Mouse (Mus musculus) limb, embryonic 10.5 days (tissue): ENCODE measurements at regions not wholly inside any gene's neighbourhood (a gene's known extent, or its start where the extent isn't known, plus 50 kb on each side); places are given as distances from the start of the nearest gene placed in this dataset.

Experiments used
- DNase-seq: peaks from one replicate; pipeline ENCODE4 v3.0.0-alpha.2; 2017; ENCODE audit warnings: low spot score
- H3K27ac ChIP-seq: fragments of 300-500 bp; sonication (generic); 2 replicates; pipeline ENCODE4 v1.5.1; 2016; ENCODE audit warnings: mild to moderate bottlenecking
- H3K27me3 ChIP-seq: fragments of 300-500 bp; sonication (generic); 2 replicates; pipeline ENCODE4 v1.6.1; 2016; ENCODE audit warnings: low read depth, mild to moderate bottlenecking; ENCODE audit not compliant: poor library complexity, severe bottlenecking
- H3K36me3 ChIP-seq: fragments of 300-500 bp; sonication (generic); 2 replicates; pipeline ENCODE4 v1.6.1; 2016; ENCODE audit warnings: mild to moderate bottlenecking, moderate library complexity
- H3K4me1 ChIP-seq: fragments of 300-500 bp; sonication (generic); 2 replicates; pipeline ENCODE4 v1.6.1; 2016
- H3K4me3 ChIP-seq: fragments of 300-500 bp; sonication (generic); 2 replicates; pipeline ENCODE4 v1.5.1; 2016; ENCODE audit warnings: mild to moderate bottlenecking, moderate library complexity
- H3K9me3 ChIP-seq: fragments of 300-500 bp; sonication (generic); replicated peaks from 2 replicates; pipeline ENCODE4 v1.6.1; 2016; ENCODE audit warnings: mild to moderate bottlenecking
- WGBS: fragments of 180-500 bp; shearing (Covaris S2); methylation state at CpG from one replicate; pipeline ENCODE4 v1.1.7; 2016; 5-methylcytosine and 5-hydroxymethylcytosine counted together

DNA sequence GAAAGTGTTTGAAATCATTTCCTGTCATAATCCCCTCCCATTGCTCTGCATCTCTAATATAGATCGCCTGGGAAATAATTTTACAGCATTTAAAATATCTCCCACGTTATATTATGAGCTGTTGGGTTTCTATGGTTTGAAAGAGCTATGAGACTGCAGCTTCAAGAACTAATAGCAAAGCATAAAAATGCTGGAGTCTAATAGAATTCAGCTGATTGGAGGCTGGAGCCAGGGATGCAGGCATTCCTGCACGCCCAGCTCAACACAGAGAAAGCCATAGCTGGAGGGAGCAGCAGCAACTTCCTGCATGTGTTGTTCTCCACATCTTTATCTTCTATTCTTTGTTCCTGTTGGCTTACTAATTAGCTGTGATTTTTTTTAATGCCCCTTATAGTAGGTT lies 348.8 kb downstream of the Adgrl2 start:
- H3K27me3 ChIP-seq, result no peaks in the 10 kb centered on the region
- no peak overlapping the region for H3K4me3 ChIP-seq
- H3K27ac ChIP-seq, result no peak overlapping the region
- H3K9me3 ChIP-seq, result no peaks in the 10 kb centered on the region
- no peaks in the 10 kb centered on the region for H3K36me3 ChIP-seq
- H3K4me1 ChIP-seq, result peaks cover 11% of the 10 kb centered on the region
- 75% methylated on average over 3 of the region's 3 CpGs for WGBS
- DNase-seq, result no peak

DNA sequence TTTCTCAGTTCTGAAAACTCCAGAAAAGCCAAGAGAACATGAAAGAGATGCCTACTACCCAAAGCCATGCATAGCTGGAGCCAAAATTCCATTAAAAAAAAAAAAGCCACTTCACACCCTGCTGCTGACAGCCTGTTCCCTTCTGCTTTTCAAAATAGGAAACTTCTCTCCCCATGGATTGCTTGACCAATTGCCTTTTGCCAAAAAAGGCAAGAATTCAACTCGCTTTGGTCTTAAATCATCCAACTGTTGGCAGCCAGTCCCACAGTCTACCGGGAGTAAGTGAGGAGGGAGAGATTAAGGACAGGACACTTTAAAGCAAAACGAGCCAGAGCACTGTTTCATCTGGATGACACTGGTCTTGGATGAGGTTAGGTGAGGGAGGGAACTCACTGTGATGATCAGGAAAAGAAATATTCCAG lies 349.7 kb downstream of the Adgrl2 start:
- Histone ChIP-seq H3K27ac (no peak overlapping the region), H3K9me3 (no peaks in the 10 kb centered on the region), H3K36me3 (no peaks in the 10 kb centered on the region), H3K4me3 (no peak overlapping the region), H3K27me3 (no peaks in the 10 kb centered on the region), H3K4me1 (peaks cover 11% of the 10 kb centered on the region)
- no peak for DNase-seq
- WGBS, result 21% methylated on average over 3 of the region's 3 CpGs

DNA sequence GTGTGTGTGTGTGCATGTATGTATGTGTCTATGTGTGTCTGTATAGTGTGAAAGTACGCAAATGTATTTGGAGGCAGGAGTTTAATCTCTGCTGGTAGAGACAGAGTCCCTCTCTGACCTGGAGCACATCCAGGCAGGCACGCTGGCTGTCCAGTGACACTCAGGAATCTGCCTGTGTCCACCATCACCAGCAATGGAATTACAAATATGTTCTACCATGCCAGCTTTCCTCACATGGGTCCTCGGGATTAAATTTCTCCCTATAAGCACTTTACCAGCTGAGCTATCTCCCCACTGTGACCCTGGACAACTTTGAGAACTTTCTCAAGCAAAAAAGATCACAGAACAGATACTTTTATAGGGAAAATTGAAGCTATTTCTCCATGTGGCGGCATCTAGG lies 355.3 kb downstream of the Adgrl2 start:
- WGBS, result 81% methylated on average over 4 of the region's 4 CpGs
- no peak for DNase-seq

DNA sequence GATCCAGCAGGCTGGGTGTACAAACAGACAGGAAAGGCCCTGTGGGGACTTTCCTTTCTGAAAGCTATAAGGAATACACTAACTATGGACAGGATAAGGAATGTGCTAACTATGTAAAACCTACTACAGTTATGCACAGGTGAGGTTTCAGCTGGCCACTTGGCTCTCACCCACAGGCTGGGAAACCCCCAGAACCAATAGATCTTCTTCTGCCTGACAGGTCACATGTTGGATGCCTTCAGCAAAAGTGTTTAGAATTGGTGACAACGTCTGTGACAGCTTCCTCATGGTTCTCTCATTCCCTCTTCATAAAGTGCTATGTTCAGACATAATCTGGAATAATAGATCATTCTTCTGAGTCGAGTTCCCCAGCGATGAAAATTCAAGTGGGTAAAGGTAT lies 356.0 kb downstream of the Adgrl2 start:
- Histone ChIP-seq H3K4me1 (peaks cover 26% of the 10 kb centered on the region), H3K27me3 (no peaks in the 10 kb centered on the region), H3K9me3 (no peaks in the 10 kb centered on the region), H3K27ac (no peak overlapping the region), H3K4me3 (no peak overlapping the region), H3K36me3 (no peaks in the 10 kb centered on the region)
- 69% methylated on average over 3 of the region's 3 CpGs for WGBS
- no peak for DNase-seq

More for the DNA sequence above, 355.3 kb downstream of the Adgrl2 start:
- Histone ChIP-seq H3K27ac (no peak overlapping the region), H3K4me1 (peaks cover 26% of the 10 kb centered on the region), H3K36me3 (no peaks in the 10 kb centered on the region), H3K9me3 (no peaks in the 10 kb centered on the region), H3K4me3 (no peak overlapping the region), H3K27me3 (no peaks in the 10 kb centered on the region)

DNA sequence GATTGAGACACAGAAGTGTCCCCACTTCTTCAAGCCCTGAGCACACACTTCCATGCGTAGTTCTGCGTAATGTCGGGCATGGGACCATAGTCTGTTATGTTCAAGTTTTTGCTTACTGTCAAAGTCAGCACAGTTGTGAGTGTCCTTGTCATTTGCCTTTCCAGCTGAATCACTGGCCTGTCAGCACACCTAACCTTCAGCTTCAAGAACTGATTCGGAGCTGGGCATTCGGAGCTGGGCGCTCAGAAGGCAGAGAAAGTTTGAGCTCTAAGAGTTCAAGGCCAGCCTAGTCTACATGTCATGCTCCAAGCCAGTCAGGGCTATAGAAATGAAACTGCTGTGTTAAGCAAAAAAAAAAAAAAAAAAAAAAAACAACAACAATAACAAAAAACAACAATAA lies 357.1 kb downstream of the Adgrl2 start:
- H3K4me3 ChIP-seq, result no peak overlapping the region
- no peaks in the 10 kb centered on the region for H3K9me3 ChIP-seq
- no peak for DNase-seq
- H3K27me3 ChIP-seq, result no peaks in the 10 kb centered on the region
- WGBS, result 93% methylated on average over 6 of the region's 6 CpGs
- H3K36me3 ChIP-seq, result no peaks in the 10 kb centered on the region
- H3K4me1 ChIP-seq, result peaks cover 26% of the 10 kb centered on the region
- H3K27ac ChIP-seq, result no peak overlapping the region

DNA sequence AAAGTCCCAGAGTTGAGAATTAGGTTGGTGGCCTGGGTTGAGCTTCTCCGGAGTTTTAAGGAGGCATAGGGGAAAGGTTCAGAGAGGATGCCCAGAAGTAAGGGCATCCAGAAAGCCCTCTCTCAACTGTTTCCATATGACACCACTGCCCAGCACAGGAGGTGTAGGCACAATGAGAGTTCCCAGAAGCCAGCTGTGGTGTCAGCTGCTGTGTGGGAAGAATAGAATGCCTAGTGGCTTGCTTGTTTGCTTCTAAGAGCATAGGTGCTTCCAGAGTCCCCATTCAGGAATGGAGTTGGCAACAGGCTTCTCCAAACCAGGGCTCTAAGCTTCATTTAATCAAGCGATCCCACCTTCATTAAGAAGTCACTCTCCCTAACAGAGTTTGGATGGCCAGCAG lies 357.9 kb downstream of the Adgrl2 start:
- Histone ChIP-seq H3K4me3 (no peak overlapping the region), H3K36me3 (no peaks in the 10 kb centered on the region), H3K4me1 (peaks cover 26% of the 10 kb centered on the region), H3K27me3 (no peaks in the 10 kb centered on the region), H3K9me3 (no peaks in the 10 kb centered on the region), H3K27ac (no peak overlapping the region)
- 85% methylated on average over 2 of the region's 2 CpGs for WGBS
- DNase-seq, result no peak

DNA sequence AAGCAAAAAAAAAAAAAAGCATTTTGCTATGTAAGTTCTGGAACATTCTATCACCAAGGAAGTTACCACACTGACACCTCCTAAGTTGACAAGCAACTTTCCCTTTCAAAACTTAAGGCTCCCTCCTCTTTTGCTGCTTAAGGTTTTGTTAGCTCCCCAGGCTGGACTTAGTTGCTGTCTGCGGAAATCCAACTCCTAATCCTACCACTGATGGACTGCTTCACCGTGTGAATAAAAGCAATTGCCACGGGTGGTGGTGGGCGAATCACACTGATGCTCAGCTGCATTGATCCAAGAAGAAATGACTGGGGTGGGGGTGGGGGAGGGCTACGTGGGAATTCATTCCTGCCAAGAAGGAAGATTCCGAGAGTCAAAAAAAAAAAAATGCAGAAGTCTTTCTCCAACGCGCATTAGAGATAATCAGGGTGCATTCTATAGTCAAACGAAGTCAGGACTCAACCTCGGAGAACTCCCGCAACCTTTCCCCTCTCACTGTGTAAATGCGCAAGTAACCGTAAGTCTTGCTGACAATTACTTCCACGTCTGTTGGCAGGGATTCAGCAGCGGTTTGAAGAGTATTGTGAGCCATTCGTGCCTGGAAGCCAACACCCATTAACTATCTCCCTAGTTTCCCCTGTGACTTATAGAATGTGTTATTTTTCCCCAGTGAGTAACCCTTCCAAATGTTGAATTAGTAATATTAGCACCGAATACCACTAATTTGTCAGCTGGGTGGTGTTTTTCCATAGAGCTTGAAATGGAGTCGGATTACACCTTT lies 358.8 kb downstream of the Adgrl2 start:
- Histone ChIP-seq H3K27ac (no peak overlapping the region), H3K4me1 (peaks cover 26% of the 10 kb centered on the region), H3K4me3 (no peak overlapping the region), H3K9me3 (no peaks in the 10 kb centered on the region), H3K27me3 (no peaks in the 10 kb centered on the region), H3K36me3 (no peaks in the 10 kb centered on the region)
- WGBS, result 80% methylated on average over 18 of the region's 18 CpGs
- no peak for DNase-seq

DNA sequence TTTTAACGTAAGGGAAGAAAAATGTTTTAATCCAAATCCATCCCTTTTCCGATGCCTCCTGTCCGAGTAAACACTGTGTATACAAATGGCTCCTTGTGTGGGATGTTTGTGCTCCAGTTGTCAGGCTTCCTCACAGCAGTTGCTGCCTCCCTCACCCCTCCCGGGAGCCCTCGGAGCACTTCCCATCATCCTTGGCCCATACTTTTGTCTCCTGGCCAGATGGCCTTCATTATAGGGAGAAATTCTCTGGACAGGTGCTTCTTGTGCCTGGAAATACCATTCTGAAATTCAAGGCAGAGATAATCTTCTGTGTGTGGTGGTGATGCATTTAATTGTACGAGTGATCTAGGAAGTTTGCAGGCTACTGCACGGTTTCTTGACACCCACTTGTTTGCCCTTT lies 359.5 kb downstream of the Adgrl2 start:
- Histone ChIP-seq H3K27ac (no peak overlapping the region), H3K9me3 (no peaks in the 10 kb centered on the region), H3K4me3 (no peak overlapping the region), H3K4me1 (peaks cover 26% of the 10 kb centered on the region), H3K36me3 (no peaks in the 10 kb centered on the region), H3K27me3 (no peaks in the 10 kb centered on the region)
- DNase-seq, result no peak
- WGBS, result 78% methylated on average over 7 of the region's 7 CpGs

DNA sequence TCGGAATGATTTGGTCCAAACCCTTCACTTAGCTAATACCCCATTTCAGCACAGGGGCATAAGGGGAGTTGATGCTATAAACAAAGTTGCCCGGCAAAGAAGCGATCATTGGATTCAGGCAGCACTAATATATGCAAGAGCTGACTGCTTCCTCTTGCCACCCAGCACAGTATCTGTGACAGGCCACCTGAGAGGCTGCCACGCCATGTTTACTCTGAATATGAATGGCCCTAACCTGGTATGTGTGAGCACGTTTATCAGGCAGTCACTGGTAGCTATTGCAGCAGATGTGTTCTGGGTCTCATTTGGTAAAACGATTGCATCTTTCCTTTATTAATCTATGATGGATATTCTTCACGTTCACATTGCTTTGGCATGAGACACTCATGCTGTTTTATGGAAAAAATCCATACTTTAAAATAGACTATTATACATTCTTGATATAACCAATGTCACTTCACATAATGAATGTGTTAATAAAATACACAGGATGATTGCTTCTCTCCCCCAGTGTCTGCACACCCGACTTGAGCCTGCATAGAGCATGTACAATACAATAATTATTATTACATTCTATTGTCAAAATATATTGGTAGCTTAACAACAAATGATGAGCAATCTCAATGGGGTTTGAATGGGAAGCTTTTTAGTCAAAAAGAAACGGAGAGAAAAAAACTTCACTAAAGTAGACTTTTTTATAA lies 375.2 kb downstream of the Adgrl2 start:
- no peak overlapping the region for H3K27ac ChIP-seq
- H3K4me1 ChIP-seq, result 0 out of 2 replicates have a peak, but pooled peaks cover 6% of the 10 kb centered on the region
- no peak for DNase-seq
- no peak overlapping the region for H3K4me3 ChIP-seq
- 81% methylated on average over 9 of the region's 9 CpGs for WGBS
- no peaks in the 10 kb centered on the region for H3K27me3 ChIP-seq
- no peaks in the 10 kb centered on the region for H3K36me3 ChIP-seq
- H3K9me3 ChIP-seq, result no peaks in the 10 kb centered on the region

DNA sequence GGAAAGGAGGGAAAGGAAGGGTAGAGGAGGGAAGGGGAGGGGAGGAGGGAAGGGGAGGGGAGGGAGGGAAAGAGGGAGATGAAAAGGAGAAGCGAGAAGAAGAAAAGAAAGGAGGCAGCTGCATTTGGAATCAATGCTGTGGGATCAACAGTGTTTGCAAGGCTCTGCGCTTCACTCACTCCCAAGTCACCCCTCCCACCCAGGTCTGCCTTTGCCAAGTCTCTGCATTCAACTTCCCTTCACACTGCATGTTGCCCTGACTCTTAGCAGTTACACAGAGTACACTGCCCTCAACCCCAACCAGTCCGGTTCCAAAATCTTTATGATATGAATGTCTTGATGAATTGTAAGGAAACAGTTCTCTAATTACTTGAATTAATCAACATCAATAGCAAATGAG lies 376.9 kb downstream of the Adgrl2 start:
- no peak overlapping the region for H3K27ac ChIP-seq

DNA sequence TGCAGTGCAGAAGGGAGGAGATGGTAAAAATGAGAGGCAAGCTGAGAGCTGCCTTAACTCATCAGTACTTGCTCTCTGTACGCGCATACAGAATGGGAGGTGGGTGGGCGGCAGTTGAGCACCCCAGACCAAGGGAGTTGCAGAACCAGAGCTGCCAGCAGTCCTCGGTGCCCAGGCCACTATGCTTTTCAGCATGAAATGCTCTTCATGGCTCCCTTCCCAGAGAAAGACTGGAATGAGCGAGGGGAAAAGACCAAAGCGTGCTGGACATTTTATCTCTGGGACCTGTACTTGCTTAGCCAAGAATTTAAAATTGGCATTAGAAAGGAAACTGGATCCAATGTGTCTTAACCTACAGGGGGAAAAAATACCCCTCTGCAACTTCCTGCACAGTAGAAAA lies 387.1 kb downstream of the Adgrl2 start:
- Histone ChIP-seq H3K9me3 (no peaks in the 10 kb centered on the region), H3K36me3 (no peaks in the 10 kb centered on the region), H3K4me3 (no peak overlapping the region), H3K4me1 (no peaks in the 10 kb centered on the region), H3K27ac (no peak overlapping the region), H3K27me3 (no peaks in the 10 kb centered on the region)
- no peak for DNase-seq
- 89% methylated on average over 6 of the region's 6 CpGs for WGBS

More for the DNA sequence above, 376.9 kb downstream of the Adgrl2 start:
- WGBS, result 86% methylated on average over 3 of the region's 3 CpGs
- no peaks in the 10 kb centered on the region for H3K36me3 ChIP-seq
- no peak overlapping the region for H3K4me3 ChIP-seq
- H3K9me3 ChIP-seq, result no peaks in the 10 kb centered on the region
- DNase-seq, result no peak
- H3K27me3 ChIP-seq, result no peaks in the 10 kb centered on the region
- 0 out of 2 replicates have a peak, but pooled peaks cover 6% of the 10 kb centered on the region for H3K4me1 ChIP-seq

DNA sequence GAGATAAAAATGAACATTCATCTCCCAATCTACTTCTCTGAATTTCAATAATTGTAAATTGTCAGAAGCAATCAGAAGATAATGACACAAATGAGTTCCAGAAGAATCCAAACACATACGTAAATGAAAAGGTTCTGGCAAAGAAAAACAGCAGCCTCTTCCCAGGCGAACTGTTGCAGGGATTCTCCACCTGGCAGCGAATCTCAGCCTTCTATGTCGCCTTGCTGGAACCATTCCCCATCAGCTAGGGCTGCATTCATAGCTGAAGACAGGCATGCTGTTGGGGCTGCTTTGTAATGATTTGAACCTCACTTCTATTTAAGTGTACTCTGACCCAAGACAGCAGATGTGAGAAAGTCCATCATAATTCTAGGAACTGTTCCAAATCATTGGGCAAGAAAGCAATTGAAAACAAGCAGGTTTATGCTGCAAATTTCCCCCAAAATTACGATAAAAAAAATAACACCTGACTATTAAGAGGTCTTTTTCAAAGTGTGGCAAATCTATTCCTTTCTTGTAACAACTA lies 387.6 kb downstream of the Adgrl2 start:
- H3K9me3 ChIP-seq, result no peaks in the 10 kb centered on the region
- H3K4me1 ChIP-seq, result no peaks in the 10 kb centered on the region
- no peak overlapping the region for H3K27ac ChIP-seq
- H3K36me3 ChIP-seq, result no peaks in the 10 kb centered on the region
- H3K4me3 ChIP-seq, result no peak overlapping the region
- DNase-seq, result no peak
- WGBS, result 87% methylated on average over 5 of the region's 5 CpGs
- no peaks in the 10 kb centered on the region for H3K27me3 ChIP-seq

DNA sequence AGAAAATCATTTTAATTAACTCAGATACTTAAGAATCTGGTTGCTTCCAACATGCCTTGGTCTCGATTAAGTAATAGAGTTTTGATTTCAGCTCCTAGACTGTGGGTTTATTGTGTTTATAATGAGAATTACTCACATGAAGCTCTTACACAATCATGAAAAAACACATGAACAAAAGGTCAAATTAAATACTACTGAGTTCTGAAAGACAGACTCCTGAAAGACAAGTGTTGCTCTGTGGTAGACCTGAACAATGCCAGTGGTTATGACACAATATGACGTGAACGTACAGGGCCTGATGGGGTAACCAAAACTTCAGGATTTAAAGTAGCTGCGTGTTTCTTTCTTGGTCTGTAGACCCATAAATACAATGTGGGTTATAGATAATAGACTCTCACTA lies 394.8 kb downstream of the Adgrl2 start:
- Histone ChIP-seq H3K4me1 (no peaks in the 10 kb centered on the region), H3K4me3 (no peak overlapping the region), H3K27me3 (no peaks in the 10 kb centered on the region), H3K27ac (no peak overlapping the region), H3K9me3 (no peaks in the 10 kb centered on the region), H3K36me3 (no peaks in the 10 kb centered on the region)
- WGBS, result 93% methylated on average over 4 of the region's 4 CpGs
- DNase-seq, result no peak
